Mouse (Mus musculus): Measurements from ENCODE around the gene Dcp1b. TPM values are rescaled to one million over a fixed set of nuclear protein-coding genes. Genes with fewer than 3 reads are reported as not detected.
A peak's percentile ranks its signal among the peaks of the same experiment; 100 is the strongest.

The Dcp1b gene
- total and polyA plus RNA-seq, 2 experiments, result 2.5 to 4.1 TPM

DNA sequence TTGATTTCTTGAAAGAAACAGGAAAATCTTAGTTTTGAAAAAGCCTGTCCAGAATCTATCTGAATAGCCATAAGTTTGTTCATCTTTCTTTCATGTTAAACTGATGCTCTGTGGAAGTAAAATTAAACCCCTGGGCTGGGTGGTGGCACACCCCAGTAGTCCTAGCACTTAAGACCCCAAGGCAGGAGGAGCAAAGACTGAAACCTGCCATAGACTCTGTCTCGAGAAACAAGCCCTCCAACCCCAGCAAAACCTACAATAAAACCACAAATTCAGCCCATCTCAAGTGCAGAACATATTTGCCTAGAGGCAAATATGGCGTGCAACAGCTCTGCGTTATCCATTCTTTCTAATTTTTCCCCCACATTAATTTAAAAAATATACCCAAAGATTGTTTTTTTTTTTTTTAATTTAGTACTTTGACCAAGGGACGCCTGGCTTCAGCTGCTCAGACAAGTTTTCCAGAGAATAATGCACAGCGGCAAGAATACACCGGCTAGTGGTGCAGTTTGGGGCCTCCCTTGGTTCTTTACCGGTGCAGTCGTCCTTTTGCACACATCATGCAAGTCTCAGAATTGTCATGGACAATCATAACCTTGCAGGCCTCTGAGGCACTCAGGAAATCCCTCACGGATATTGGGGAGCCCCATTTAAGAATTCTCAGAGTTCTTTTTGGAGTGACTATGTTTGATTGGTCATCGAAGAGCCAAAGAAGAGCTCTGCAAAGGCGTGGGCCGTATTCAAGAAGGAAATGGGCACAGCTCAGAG is 562 bp upstream of the Dcp1b start:
- no peak for DNase-seq (ENCODE audit: extremely low read depth, low read depth, low spot score)
- Histone ChIP-seq H3K79me2 (ENCODE audit: control insufficient read depth, insufficient read depth, low read length) (no peaks in the 10 kb centered on the region), H3K4me3 (ENCODE audit: insufficient read depth, low read depth, low read length) (peak overlapping the region; percentile 75; the same call in 1 of the 2 replicates), H3K27me3 (ENCODE audit: control insufficient read depth, insufficient read depth, low read length) (no peaks in the 10 kb centered on the region), H3K4me1 (ENCODE audit: control insufficient read depth, insufficient read depth, low read length) (no peaks in the 10 kb centered on the region), H3K9ac (ENCODE audit: low read depth, low read length) (no peak overlapping the region), H3K27ac (replicated peaks; ENCODE audit: insufficient read depth, low read depth, low read length) (no peak overlapping the region), H3K36me3 (ENCODE audit: control insufficient read depth, insufficient read depth, low read length) (no peaks in the 10 kb centered on the region)
- 60% methylated on average over 12 of the region's 12 CpGs for WGBS
- TF ChIP-seq POLR2A (IDR thresholded peaks at IDR 0.05; ENCODE audit: extremely low read depth, insufficient read depth, low read length), result no peak
- TF ChIP-seq CTCF (IDR thresholded peaks at IDR 0.05; ENCODE audit: low read depth, low read length), result no peak

GRCm38 (mm10) chr6:119176103-119176502 is 1.1 kb downstream of the Dcp1b start:
- H3K4me3 ChIP-seq (ENCODE audit: insufficient read depth, low read depth, low read length), result no peak overlapping the region
- DNase-seq (ENCODE audit: extremely low read depth, low read depth, low spot score), result no peak
- WGBS, result 79% methylated on average over 7 of the region's 7 CpGs

DNA sequence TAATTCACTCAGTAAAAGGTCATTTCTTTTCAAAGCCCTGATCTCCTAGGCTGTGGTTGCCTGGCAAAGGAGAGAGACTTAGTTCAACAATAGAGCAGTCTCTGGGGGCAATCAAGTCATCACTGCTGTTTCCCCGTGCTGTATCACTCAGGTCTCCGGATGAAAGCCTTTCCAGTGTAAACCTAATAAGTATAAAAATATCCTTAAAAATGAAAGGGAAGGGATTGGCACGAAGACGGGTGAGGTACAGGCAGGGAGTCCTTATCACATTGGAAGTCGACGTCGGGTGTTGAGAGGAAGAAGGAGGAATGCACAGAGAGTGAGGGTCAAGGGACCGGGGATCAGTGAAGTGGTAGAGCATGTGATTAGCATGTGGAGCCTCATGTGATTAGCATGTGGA is 2.0 kb downstream of the Dcp1b start:
- Histone ChIP-seq H3K4me1 (ENCODE audit: control insufficient read depth, insufficient read depth, low read length) (no peaks in the 10 kb centered on the region), H3K4me3 (ENCODE audit: insufficient read depth, low read depth, low read length) (no peak overlapping the region), H3K27me3 (ENCODE audit: control insufficient read depth, insufficient read depth, low read length) (no peaks in the 10 kb centered on the region), H3K36me3 (ENCODE audit: control insufficient read depth, insufficient read depth, low read length) (no peaks in the 10 kb centered on the region), H3K27ac (replicated peaks; ENCODE audit: insufficient read depth, low read depth, low read length) (no peak overlapping the region), H3K9ac (ENCODE audit: low read depth, low read length) (no peak overlapping the region), H3K79me2 (ENCODE audit: control insufficient read depth, insufficient read depth, low read length) (no peaks in the 10 kb centered on the region)
- WGBS, result 77% methylated on average over 8 of the region's 8 CpGs
- no peak for DNase-seq (ENCODE audit: extremely low read depth, low read depth, low spot score)
- TF ChIP-seq POLR2A (IDR thresholded peaks at IDR 0.05; ENCODE audit: extremely low read depth, insufficient read depth, low read length) (no peak), CTCF (IDR thresholded peaks at IDR 0.05; ENCODE audit: low read depth, low read length) (no peak)

More at GRCm38 (mm10) chr6:119176103-119176502, 1.1 kb downstream of the Dcp1b start:
- Histone ChIP-seq H3K4me1 (ENCODE audit: control insufficient read depth, insufficient read depth, low read length) (no peaks in the 10 kb centered on the region), H3K27ac (replicated peaks; ENCODE audit: insufficient read depth, low read depth, low read length) (no peak overlapping the region), H3K9ac (ENCODE audit: low read depth, low read length) (no peak overlapping the region), H3K79me2 (ENCODE audit: control insufficient read depth, insufficient read depth, low read length) (no peaks in the 10 kb centered on the region), H3K36me3 (ENCODE audit: control insufficient read depth, insufficient read depth, low read length) (no peaks in the 10 kb centered on the region), H3K27me3 (ENCODE audit: control insufficient read depth, insufficient read depth, low read length) (no peaks in the 10 kb centered on the region)
- TF ChIP-seq CTCF (IDR thresholded peaks at IDR 0.05; ENCODE audit: low read depth, low read length) (no peak), POLR2A (IDR thresholded peaks at IDR 0.05; ENCODE audit: extremely low read depth, insufficient read depth, low read length) (no peak)

DNA sequence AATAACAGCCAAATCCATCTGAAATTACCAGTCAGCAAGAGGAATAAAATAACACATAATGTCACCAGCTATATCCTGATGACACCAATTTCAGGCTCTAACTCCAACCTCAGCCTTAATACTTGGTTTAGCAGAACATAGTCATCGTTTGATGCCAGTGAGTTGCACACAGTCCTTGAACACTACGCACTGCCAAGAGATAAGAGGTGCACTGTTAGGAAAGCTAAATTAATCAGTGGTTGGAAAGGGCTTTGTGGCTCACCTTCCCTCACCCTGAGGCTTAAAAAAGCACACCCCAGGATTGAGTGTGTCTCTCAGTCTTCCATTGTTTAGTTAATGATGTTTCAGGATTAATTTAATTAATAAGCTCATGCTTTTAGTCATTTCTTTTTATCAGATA is 5.1 kb downstream of the Dcp1b start:
- Histone ChIP-seq H3K27me3 (ENCODE audit: control insufficient read depth, insufficient read depth, low read length) (no peaks in the 10 kb centered on the region), H3K27ac (replicated peaks; ENCODE audit: insufficient read depth, low read depth, low read length) (no peak overlapping the region), H3K9ac (ENCODE audit: low read depth, low read length) (no peak overlapping the region), H3K79me2 (ENCODE audit: control insufficient read depth, insufficient read depth, low read length) (no peaks in the 10 kb centered on the region), H3K36me3 (ENCODE audit: control insufficient read depth, insufficient read depth, low read length) (peaks cover 3% of the 10 kb centered on the region; the same call in 1 of the 2 replicates), H3K4me3 (ENCODE audit: insufficient read depth, low read depth, low read length) (no peak overlapping the region), H3K4me1 (ENCODE audit: control insufficient read depth, insufficient read depth, low read length) (no peaks in the 10 kb centered on the region)
- DNase-seq (ENCODE audit: extremely low read depth, low read depth, low spot score), result no peak
- TF ChIP-seq POLR2A (IDR thresholded peaks at IDR 0.05; ENCODE audit: extremely low read depth, insufficient read depth, low read length) (no peak), CTCF (IDR thresholded peaks at IDR 0.05; ENCODE audit: low read depth, low read length) (no peak)
- WGBS, result 69% methylated on average over 2 of the region's 2 CpGs

DNA sequence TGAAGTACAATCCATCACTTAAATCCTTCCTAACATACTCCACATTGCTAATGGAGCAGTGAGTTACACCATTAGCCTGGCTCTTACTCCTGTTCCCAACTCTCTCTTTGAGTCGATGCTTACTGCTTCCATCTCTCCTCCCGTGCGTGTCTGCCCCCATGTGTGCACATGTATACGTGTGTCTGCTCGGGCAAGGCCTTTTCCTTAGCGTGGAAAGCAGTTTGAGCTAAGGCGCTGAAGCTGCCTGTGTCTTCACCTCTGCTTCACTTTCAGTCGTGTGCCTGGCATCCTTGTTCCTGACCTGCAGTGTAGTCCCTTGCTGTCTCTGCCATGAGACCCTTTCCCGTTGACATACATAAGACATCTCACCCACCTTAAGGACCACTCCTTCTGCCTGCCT is 7.2 kb downstream of the Dcp1b start:
- no peak overlapping the region for H3K9ac ChIP-seq (ENCODE audit: low read depth, low read length)
- H3K79me2 ChIP-seq (ENCODE audit: control insufficient read depth, insufficient read depth, low read length), result no peaks in the 10 kb centered on the region
- no peak overlapping the region for H3K4me3 ChIP-seq (ENCODE audit: insufficient read depth, low read depth, low read length)
- no peaks in the 10 kb centered on the region for H3K27me3 ChIP-seq (ENCODE audit: control insufficient read depth, insufficient read depth, low read length)
- H3K36me3 ChIP-seq (ENCODE audit: control insufficient read depth, insufficient read depth, low read length), result peaks cover 3% of the 10 kb centered on the region; the same call in 1 of the 2 replicates
- DNase-seq (ENCODE audit: extremely low read depth, low read depth, low spot score), result no peak
- H3K4me1 ChIP-seq (ENCODE audit: control insufficient read depth, insufficient read depth, low read length), result no peaks in the 10 kb centered on the region
- TF ChIP-seq POLR2A (IDR thresholded peaks at IDR 0.05; ENCODE audit: extremely low read depth, insufficient read depth, low read length) (no peak), CTCF (IDR thresholded peaks at IDR 0.05; ENCODE audit: low read depth, low read length) (no peak)
- WGBS, result 95% methylated on average over 9 of the region's 9 CpGs
- no peak overlapping the region for H3K27ac ChIP-seq (replicated peaks; ENCODE audit: insufficient read depth, low read depth, low read length)

- H3K36me3 ChIP-seq (ENCODE audit: control insufficient read depth, insufficient read depth, low read length), result peaks cover 3% of the 10 kb centered on the region; the same call in 1 of the 2 replicates
- WGBS, result 83% methylated on average over 3 of the region's 3 CpGs
- TF ChIP-seq POLR2A (IDR thresholded peaks at IDR 0.05; ENCODE audit: extremely low read depth, insufficient read depth, low read length) (no peak), CTCF (IDR thresholded peaks at IDR 0.05; ENCODE audit: low read depth, low read length) (no peak)
- no peak overlapping the region for H3K27ac ChIP-seq (replicated peaks; ENCODE audit: insufficient read depth, low read depth, low read length)
- no peak for DNase-seq (ENCODE audit: extremely low read depth, low read depth, low spot score)
- no peak overlapping the region for H3K4me3 ChIP-seq (ENCODE audit: insufficient read depth, low read depth, low read length)
- H3K9ac ChIP-seq (ENCODE audit: low read depth, low read length), result no peak overlapping the region
- H3K79me2 ChIP-seq (ENCODE audit: control insufficient read depth, insufficient read depth, low read length), result no peaks in the 10 kb centered on the region
- H3K4me1 ChIP-seq (ENCODE audit: control insufficient read depth, insufficient read depth, low read length), result no peaks in the 10 kb centered on the region
- no peaks in the 10 kb centered on the region for H3K27me3 ChIP-seq (ENCODE audit: control insufficient read depth, insufficient read depth, low read length)
Measured at GRCm38 (mm10) chr6:119183781-119184180, 8.7 kb downstream of the Dcp1b start.
